Mouse (Mus musculus) brain, embryonic 14.5 days (tissue): ENCODE results near the gene Hnrnpr.

Experiments
- CTCF ChIP-seq: fragments of 200-500 bp; IDR thresholded peaks from 2 replicates; pipeline ENCODE4 v1.5.1; 2012; ENCODE audit warnings: inconsistent platforms, mild to moderate bottlenecking, moderate library complexity, borderline replicate concordance; ENCODE audit not compliant: insufficient read depth, insufficient read length; ENCODE audit errors: extremely low read depth
- POLR2A ChIP-seq: fragments of 200-500 bp; IDR thresholded peaks from 2 replicates; pipeline ENCODE4 v1.6.1; 2012; ENCODE audit warnings: mild to moderate bottlenecking, inconsistent platforms, borderline replicate concordance; ENCODE audit not compliant: poor library complexity, insufficient read depth, insufficient read length, severe bottlenecking; ENCODE audit errors: extremely low read depth

GRCm38 (mm10) chr4:136291692-136292091 lies 19.1 kb upstream of the Hnrnpr start:
- TF ChIP-seq CTCF = no peak
- TF ChIP-seq POLR2A = no peak
